Mouse (Mus musculus) retina, postnatal 7 days (tissue): ENCODE measurements around the gene Slc50a1.

Experiments
- DNase-seq: peaks from one replicate; pipeline ENCODE4 v3.0.0-alpha.2; 2012; ENCODE audit warnings: low read depth, low spot score

Slc50a1 gene

GRCm38 (mm10) chr3:89270051-89270755 is at the start of gene Slc50a1:
Slc50a1 (minus strand) TSS chr3:89270570.
- no peak for DNase-seq

DNA sequence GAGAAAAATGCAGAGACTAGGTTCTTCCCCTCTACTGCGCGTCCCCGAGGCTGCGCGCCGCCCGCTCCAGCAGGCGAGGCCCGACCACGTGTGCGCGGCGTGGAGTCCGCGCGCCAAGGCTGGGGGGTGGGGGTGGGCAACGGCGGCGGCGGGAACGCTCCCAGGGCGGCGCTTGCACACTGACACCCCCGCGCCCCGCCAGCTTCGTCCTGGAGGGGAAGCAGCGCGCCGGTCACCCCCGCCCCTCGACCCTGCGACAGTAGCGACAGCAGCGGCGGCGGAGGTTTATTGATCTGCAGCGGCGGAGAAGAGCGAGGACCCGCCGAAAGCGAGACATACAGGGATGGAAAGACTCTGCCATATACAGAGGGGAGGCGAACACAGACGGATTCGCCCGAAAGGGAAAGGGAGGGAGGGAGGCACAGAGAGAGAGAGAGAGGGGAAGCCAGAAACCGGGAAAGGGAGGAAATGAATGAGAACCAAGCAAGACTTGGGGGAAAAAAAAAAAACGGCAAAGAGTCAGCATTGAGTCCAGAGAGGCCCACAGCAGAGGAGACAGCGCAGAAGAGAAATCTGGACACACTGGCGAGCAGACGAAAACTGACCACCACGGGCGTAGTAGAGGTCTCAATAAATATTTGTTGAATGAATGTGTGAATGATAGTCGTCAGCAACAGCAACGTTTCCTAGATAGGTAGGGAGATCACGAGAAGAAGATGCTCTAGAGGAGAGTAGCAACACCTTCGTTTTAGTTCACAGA is 49.4 kb upstream of the Slc50a1 start:
- no peak for DNase-seq

GRCm38 (mm10) chr3:89318971-89319590 is 48.7 kb upstream of the Slc50a1 start:
- DNase-seq = no peak

DNA sequence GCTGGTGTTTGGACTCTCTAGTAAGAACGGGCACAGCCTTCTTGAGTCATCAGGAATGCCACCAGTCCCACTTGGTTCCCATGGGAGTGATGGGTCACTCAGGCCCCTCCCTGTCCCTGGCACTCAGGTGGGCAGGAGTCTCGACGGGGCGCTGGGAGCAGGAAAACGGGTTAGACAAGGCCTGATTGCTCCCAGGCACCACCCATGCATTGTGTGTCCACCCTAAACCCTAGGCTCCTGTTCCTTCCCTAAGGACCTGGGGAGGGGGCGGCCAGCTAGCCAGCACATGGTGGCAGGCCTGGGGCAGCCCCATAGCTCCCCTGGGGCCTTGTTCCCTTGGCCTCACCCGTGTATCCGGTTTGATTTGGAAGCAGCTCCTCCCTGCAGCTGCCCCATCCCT is 47.9 kb upstream of the Slc50a1 start:
- no peak for DNase-seq

DNA sequence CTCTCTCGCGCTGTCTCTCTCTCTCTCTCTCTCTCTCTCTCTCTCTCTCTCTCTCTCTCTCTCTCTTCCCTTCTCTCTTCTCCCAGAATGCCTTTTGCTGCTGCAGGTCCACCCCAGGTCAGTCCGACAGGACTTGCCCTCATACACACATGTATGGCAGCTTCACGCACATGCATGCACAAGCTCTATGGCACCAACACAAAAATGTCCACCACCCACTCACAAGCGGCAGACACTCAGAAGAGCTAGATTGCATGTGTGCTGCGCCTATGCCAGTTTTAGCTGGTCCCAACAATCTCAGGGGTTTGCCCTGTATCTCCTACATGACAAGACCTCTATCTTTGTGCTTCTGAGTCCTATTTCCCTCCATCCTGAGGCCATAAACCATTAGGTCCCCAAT is 46.9 kb upstream of the Slc50a1 start:
- DNase-seq = no peak

- DNase-seq = peak; percentile 78
These were observed 46.5 kb upstream of the Slc50a1 start for GRCm38 (mm10) chr3:89316833-89317232.

DNA sequence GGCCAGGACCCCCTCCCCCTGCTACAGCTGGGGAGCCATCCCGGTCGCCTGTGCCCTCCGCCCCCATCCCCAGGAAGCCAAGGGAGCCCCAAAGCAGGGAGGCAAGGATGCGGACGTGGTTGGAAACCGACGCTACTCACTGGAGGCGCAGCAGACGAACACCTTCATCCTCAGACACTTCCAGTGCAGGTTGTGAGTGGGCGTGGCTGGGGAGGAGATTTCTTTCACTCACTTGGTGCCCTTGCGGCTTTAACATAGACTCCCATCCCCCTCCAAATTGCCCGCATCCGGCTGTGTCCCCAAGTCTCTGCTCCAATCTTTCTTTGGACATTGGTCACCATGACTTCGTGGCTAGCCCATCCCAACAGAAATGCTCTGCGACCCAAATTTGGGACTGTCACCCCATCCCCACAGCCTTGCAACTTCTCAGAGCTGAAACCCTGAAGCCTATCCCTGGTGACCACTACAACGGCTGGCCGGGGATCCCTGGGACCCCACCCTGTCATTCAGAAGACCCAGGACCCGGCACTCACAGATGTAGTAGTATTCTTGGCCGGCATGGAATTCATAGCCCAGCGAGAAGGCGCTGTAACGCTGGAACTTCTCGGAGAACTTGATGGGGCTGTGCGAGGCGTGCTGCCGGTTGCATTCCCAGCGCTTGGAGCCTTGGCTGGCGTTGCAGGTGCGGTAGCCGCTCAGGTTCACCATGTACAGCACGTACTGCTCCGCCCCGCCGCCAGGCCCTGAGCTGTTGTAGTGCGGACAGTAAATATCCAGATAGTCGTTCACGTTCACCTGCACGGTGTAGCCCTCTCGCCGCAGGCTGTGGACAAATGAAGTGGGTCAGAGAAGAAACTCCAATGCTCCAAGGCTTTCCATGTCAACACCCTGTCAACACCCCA is 45.8 kb upstream of the Slc50a1 start:
- DNase-seq = no peak

- DNase-seq = peak; percentile 67
These were observed 45.0 kb upstream of the Slc50a1 start for GRCm38 (mm10) chr3:89315195-89315929.

GRCm38 (mm10) chr3:89314791-89315190 is 44.4 kb upstream of the Slc50a1 start:
- DNase-seq = no peak

- no peak for DNase-seq
These were observed 44.0 kb upstream of the Slc50a1 start for GRCm38 (mm10) chr3:89314340-89314739.

GRCm38 (mm10) chr3:89308089-89308488 is 37.7 kb upstream of the Slc50a1 start:
- DNase-seq = peak; percentile 66

DNA sequence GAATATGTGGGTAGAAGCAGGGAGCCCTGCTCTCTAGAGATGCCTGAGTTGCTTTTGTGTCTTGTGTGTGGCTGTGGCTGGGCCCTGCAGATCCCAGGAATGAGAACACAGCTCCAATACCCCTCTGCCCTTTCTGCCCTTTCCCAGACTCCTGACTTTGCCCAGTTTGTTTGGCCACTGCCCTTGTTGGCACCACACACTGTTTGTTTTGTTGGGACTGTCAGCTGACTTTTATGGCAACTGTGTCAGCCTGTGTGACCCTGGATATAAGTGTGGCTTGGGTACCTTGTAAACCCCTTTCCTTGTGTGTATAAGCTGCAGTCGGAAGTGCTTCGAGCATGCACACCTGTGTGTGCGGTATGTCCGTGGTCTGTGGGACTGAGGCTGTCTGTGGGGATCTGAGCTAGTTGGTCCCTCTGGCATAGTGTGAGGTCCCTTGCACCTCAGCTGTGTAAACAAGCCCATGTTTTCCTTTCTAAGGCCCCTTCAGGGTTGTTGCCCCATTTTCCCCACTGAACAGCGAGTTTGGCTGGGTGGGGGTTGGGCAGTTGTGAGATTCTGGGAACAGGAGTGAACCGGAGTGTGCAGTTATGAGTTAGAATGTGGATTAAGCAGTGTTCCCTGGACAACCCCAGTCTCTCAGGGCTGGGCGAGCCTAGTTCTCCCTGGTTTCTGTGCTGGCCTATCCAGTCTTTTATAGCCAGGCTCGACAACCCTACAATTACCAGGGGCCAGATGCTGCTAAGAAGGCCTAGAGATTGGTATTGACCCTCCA is 35.4 kb upstream of the Slc50a1 start:
- DNase-seq = no peak

DNA sequence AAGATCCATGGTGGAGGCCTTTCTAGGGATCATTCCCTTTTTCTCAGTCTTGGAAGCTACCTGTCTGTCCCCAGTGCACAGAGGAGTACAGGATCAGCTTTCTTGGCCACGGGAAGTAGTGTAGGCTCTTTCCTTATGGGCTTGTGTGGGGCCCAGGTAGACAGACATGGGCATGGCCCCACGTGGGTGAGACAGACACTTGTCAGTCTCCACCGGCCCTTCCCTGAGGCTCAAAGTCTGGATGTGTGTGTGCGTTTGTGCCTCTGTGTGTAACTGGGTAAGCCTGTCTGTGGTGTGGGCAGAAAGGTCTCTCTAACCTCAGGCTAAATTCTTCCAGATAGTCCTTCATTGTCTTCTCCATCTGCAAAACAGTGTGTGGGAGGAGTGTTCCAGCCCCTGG is 34.7 kb upstream of the Slc50a1 start:
- no peak for DNase-seq

GRCm38 (mm10) chr3:89304440-89304839 is 34.1 kb upstream of the Slc50a1 start:
- DNase-seq = no peak

DNA sequence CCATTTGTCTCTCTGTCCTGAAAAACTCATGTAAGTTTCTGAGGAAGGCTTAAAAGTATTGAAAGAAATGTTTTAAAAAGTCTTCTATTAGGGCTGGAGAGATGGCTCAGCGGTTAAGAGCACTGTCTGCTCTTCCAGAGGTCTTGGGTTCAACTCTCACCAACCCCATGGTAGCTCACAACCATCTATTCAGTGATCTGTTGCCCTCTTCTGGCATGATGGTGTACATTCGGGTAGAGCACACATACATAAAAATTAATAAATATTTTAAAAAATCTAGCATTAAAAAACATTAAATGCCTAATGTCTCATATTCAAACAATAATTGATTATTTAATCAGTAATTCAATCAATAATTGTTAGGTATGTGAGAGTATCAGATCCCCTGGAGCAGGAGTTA is 30.1 kb upstream of the Slc50a1 start:
- no peak for DNase-seq

- DNase-seq = no peak
These were observed 29.7 kb upstream of the Slc50a1 start for GRCm38 (mm10) chr3:89300071-89300470.

DNA sequence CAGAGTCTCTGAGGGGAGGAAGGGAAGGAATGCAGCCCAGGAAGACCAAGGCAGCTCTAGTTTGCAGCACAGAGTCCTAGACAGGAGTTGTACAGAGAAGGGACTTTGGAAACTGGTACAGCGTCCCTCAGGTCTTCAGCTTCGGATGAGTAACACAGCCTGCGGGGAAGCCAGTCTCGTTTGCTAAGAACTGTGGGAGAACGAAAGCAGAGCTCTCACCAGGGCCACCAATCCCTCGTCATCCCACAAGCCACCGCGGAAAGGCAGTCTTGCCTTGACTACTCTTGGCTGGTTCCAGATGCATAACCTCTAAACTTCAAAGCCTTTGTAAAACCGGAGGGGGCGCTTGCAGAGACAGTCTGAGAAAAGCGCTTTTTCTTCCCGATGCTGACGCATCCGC is 29.1 kb upstream of the Slc50a1 start:
- DNase-seq = no peak

GRCm38 (mm10) chr3:89298908-89299307 is 28.5 kb upstream of the Slc50a1 start:
- no peak for DNase-seq

DNA sequence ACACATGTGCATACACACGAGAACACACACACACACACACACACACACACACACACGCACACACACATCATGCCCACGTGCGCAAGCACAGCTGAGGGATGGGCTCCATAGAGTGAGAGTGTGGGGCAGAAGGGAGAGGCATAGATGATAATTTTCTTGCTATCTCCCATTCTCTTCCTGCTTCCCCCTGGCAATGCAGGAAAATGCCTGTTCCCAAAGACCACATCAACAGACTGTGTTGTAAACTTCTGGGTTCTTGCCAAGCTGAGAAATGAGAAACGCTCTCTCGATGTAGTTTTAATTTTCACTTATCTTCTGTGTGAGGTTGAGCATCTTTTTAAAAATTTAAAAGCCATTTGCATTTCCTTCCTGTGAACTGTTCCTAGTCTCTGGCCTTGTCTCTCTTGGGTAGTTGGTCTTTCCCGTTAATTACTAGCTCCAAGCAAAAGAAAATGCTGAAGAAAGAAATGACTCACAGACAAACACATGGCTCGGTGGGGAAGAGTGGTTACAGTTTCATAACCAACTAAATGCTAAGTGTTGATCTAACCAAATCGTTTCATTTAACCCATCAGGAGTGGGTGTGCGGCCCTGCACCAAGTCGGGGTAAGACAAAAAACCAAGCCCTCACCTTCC is 26.5 kb upstream of the Slc50a1 start:
- no peak for DNase-seq
